Mouse (Mus musculus) neural tube, embryonic 12.5 days (tissue): ENCODE data around the gene Larp1b. TPM values are rescaled to one million over a fixed set of nuclear protein-coding genes. Genes with fewer than 3 reads are reported as not detected.

Source experiments
- ATAC-seq: fragments of 200-750 bp; cut with Nextera tagmentation; 2 replicates; pipeline ENCODE4 v1.8.0; 2017; ENCODE audit warnings: low read depth, mild to moderate bottlenecking, moderate TSS enrichment, moderate library complexity; ENCODE audit not compliant: low FRiP score
- H3K27ac ChIP-seq: fragments of 300-500 bp; sonication (generic); 2 replicates; pipeline ENCODE4 v1.5.1; 2016
- H3K27me3 ChIP-seq: fragments of 300-500 bp; sonication (generic); replicated peaks from 2 replicates; pipeline ENCODE4 v1.6.1; 2016; ENCODE audit warnings: mild to moderate bottlenecking
- H3K36me3 ChIP-seq: fragments of 300-500 bp; sonication (generic); 2 replicates; pipeline ENCODE4 v1.6.1; 2016; ENCODE audit warnings: mild to moderate bottlenecking
- H3K4me1 ChIP-seq: fragments of 300-500 bp; sonication (generic); 2 replicates; pipeline ENCODE4 v1.6.1; 2016
- H3K4me2 ChIP-seq: fragments of 300-500 bp; sonication (generic); replicated peaks from 2 replicates; pipeline ENCODE4 v1.6.1; 2016; ENCODE audit warnings: mild to moderate bottlenecking
- H3K4me3 ChIP-seq: fragments of 300-500 bp; sonication (generic); 2 replicates; pipeline ENCODE4 v1.5.1; 2016
- H3K9ac ChIP-seq: fragments of 300-500 bp; sonication (generic); 2 replicates; pipeline ENCODE4 v1.6.1; 2016; ENCODE audit warnings: mild to moderate bottlenecking
- H3K9me3 ChIP-seq: fragments of 300-500 bp; sonication (generic); 2 replicates; pipeline ENCODE4 v1.6.1; 2016; ENCODE audit warnings: mild to moderate bottlenecking
- WGBS: fragments of 180-500 bp; shearing (Covaris S2); methylation state at CpG from one replicate; pipeline ENCODE4 v1.1.7; 2016; 5-methylcytosine and 5-hydroxymethylcytosine counted together
- polyA plus RNA-seq: library from polyadenylated mRNA; unstranded; fragments of >200 nt; fragmentation: Nextera tagmentation; extraction: Ambion mirVana; gene quantifications from 2 replicates; pipeline ENCODE4 v1.2.1, GENCODE M21; 2016

Larp1b gene
- polyA plus RNA-seq, 1 experiment from 2014 or later, result 4.3 TPM

- ATAC-seq, result no peak
- H3K36me3 ChIP-seq, result peaks cover 27% of the 10 kb centered on the region; the same call in 1 of the 2 replicates
Observed at GRCm38 (mm10) chr3:41065320-41065719, 115.7 kb downstream of the Larp1b start.

GRCm38 (mm10) chr3:41070519-41070918 is 120.9 kb downstream of the Larp1b start:
- no peak for ATAC-seq
- peaks cover 22% of the 10 kb centered on the region; the same call in 1 of the 2 replicates for H3K36me3 ChIP-seq

More at GRCm38 (mm10) chr3:41065320-41065719, 115.7 kb downstream of the Larp1b start:
- 91% methylated on average over 2 of the region's 2 CpGs for WGBS
- Histone ChIP-seq H3K27me3 (no peaks in the 10 kb centered on the region), H3K9me3 (no peaks in the 10 kb centered on the region), H3K4me3 (no peak overlapping the region), H3K27ac (no peak overlapping the region), H3K9ac (no peak overlapping the region), H3K4me2 (no peak overlapping the region), H3K4me1 (no peaks in the 10 kb centered on the region)

GRCm38 (mm10) chr3:41075376-41075775 is 125.7 kb downstream of the Larp1b start:
- Histone ChIP-seq H3K4me2 (no peak overlapping the region), H3K9me3 (no peaks in the 10 kb centered on the region), H3K27me3 (no peaks in the 10 kb centered on the region), H3K4me1 (peaks cover 2% of the 10 kb centered on the region; the same call in 1 of the 2 replicates), H3K4me3 (no peak overlapping the region), H3K9ac (no peak overlapping the region), H3K36me3 (no peaks in the 10 kb centered on the region), H3K27ac (no peak overlapping the region)
- 81% methylated on average over 8 of the region's 8 CpGs for WGBS
- no peak for ATAC-seq

More at GRCm38 (mm10) chr3:41070519-41070918, 120.9 kb downstream of the Larp1b start:
- H3K27ac ChIP-seq, result no peak overlapping the region
- H3K4me3 ChIP-seq, result no peak overlapping the region
- no peaks in the 10 kb centered on the region for H3K27me3 ChIP-seq
- WGBS, result 72% methylated on average over 2 of the region's 2 CpGs
- H3K4me1 ChIP-seq, result no peaks in the 10 kb centered on the region
- no peak overlapping the region for H3K4me2 ChIP-seq
- H3K9ac ChIP-seq, result no peak overlapping the region
- no peaks in the 10 kb centered on the region for H3K9me3 ChIP-seq

GRCm38 (mm10) chr3:41078673-41079072 is 129.0 kb downstream of the Larp1b start:
- WGBS, result 98% methylated on average over 2 of the region's 2 CpGs
- Histone ChIP-seq H3K4me3 (no peak overlapping the region), H3K36me3 (no peaks in the 10 kb centered on the region), H3K4me2 (no peak overlapping the region), H3K4me1 (peaks cover 16% of the 10 kb centered on the region), H3K27me3 (no peaks in the 10 kb centered on the region), H3K9me3 (no peaks in the 10 kb centered on the region), H3K9ac (no peak overlapping the region), H3K27ac (no peak overlapping the region)
- no peak for ATAC-seq

- Histone ChIP-seq H3K4me1 (peaks cover 16% of the 10 kb centered on the region), H3K9ac (no peak overlapping the region), H3K27ac (no peak overlapping the region), H3K27me3 (no peaks in the 10 kb centered on the region), H3K4me2 (peak overlapping the region; percentile 85), H3K9me3 (no peaks in the 10 kb centered on the region), H3K4me3 (no peak overlapping the region), H3K36me3 (no peaks in the 10 kb centered on the region)
- no peak for ATAC-seq
- WGBS, result 34% methylated on average over 3 of the region's 3 CpGs
Observed at GRCm38 (mm10) chr3:41080724-41081123, 131.1 kb downstream of the Larp1b start.

GRCm38 (mm10) chr3:41081474-41082301 is 132.1 kb downstream of the Larp1b start:
- Histone ChIP-seq H3K27ac (no peak overlapping the region), H3K36me3 (no peaks in the 10 kb centered on the region), H3K9me3 (no peaks in the 10 kb centered on the region), H3K4me1 (peaks cover 16% of the 10 kb centered on the region), H3K27me3 (no peaks in the 10 kb centered on the region), H3K9ac (peak overlapping the region; percentile 84), H3K4me2 (peak overlapping the region; percentile 85), H3K4me3 (peak overlapping the region; percentile 90)
- no peak for ATAC-seq
- WGBS, result 1% methylated on average over 23 of the region's 23 CpGs

GRCm38 (mm10) chr3:41082520-41082884 is 132.9 kb downstream of the Larp1b start:
- no peaks in the 10 kb centered on the region for H3K36me3 ChIP-seq
- H3K4me3 ChIP-seq, result peak overlapping the region; percentile 90
- H3K27ac ChIP-seq, result peak overlapping the region; percentile 62; the same call in 1 of the 2 replicates
- H3K9me3 ChIP-seq, result no peaks in the 10 kb centered on the region
- peak; percentile 59 for ATAC-seq
- 1% methylated on average over 43 of the region's 43 CpGs for WGBS
- H3K27me3 ChIP-seq, result no peaks in the 10 kb centered on the region
- H3K9ac ChIP-seq, result peak overlapping the region; percentile 84
- H3K4me2 ChIP-seq, result peak overlapping the region; percentile 85
- H3K4me1 ChIP-seq, result peaks cover 16% of the 10 kb centered on the region

GRCm38 (mm10) chr3:41082885-41083789 is 133.5 kb downstream of the Larp1b start, which contains the start of gene Pgrmc2:
Gene Pgrmc2 (minus strand): TSS chr3:41083046.
- no peaks in the 10 kb centered on the region for H3K27me3 ChIP-seq
- H3K9me3 ChIP-seq, result no peaks in the 10 kb centered on the region
- H3K4me3 ChIP-seq, result peak within 1 kb of the TSS; percentile 90
- peak within 1 kb of the TSS; percentile 85 for H3K27ac ChIP-seq
- WGBS, result under 1% methylated on average over 89 of the region's 95 CpGs
- peak within 1 kb of the TSS; percentile 84 for H3K9ac ChIP-seq
- peak within 1 kb of the TSS; percentile 85 for H3K4me2 ChIP-seq
- H3K36me3 ChIP-seq, result no peaks in the 10 kb centered on the region
- peak; percentile 97 for ATAC-seq
- peaks cover 16% of the 10 kb centered on the region for H3K4me1 ChIP-seq

- peak; percentile 49 for ATAC-seq
- H3K27me3 ChIP-seq, result no peaks in the 10 kb centered on the region
- peak overlapping the region; percentile 85 for H3K4me2 ChIP-seq
- H3K4me3 ChIP-seq, result peak overlapping the region; percentile 90
- peaks cover 16% of the 10 kb centered on the region for H3K4me1 ChIP-seq
- 3% methylated on average over 6 of the region's 6 CpGs for WGBS
- H3K27ac ChIP-seq, result peak overlapping the region; percentile 85
- peak overlapping the region; percentile 65 for H3K9ac ChIP-seq
- H3K36me3 ChIP-seq, result no peaks in the 10 kb centered on the region
- no peaks in the 10 kb centered on the region for H3K9me3 ChIP-seq
Observed at GRCm38 (mm10) chr3:41083790-41084112, 134.1 kb downstream of the Larp1b start.

- 85% methylated on average over 5 of the region's 5 CpGs for WGBS
- ATAC-seq, result no peak
- Histone ChIP-seq H3K9me3 (no peaks in the 10 kb centered on the region), H3K4me2 (peak overlapping the region; percentile 85; the same call in 1 of the 2 replicates), H3K27me3 (no peaks in the 10 kb centered on the region), H3K9ac (no peak overlapping the region), H3K4me1 (peaks cover 16% of the 10 kb centered on the region), H3K36me3 (no peaks in the 10 kb centered on the region), H3K27ac (no peak overlapping the region), H3K4me3 (no peak overlapping the region)
Observed at GRCm38 (mm10) chr3:41084421-41084820, 134.8 kb downstream of the Larp1b start.

- H3K4me2 ChIP-seq, result no peak overlapping the region
- H3K27me3 ChIP-seq, result no peaks in the 10 kb centered on the region
- no peak overlapping the region for H3K9ac ChIP-seq
- no peak overlapping the region for H3K27ac ChIP-seq
- ATAC-seq, result no peak
- no peaks in the 10 kb centered on the region for H3K4me1 ChIP-seq
- no peaks in the 10 kb centered on the region for H3K9me3 ChIP-seq
- H3K36me3 ChIP-seq, result no peaks in the 10 kb centered on the region
- H3K4me3 ChIP-seq, result no peak overlapping the region
Observed at GRCm38 (mm10) chr3:41087071-41087470, 137.4 kb downstream of the Larp1b start.
